Mouse (Mus musculus): ENCODE measurements around the gene Hist1h3b. TPM values are rescaled to one million over a fixed set of nuclear protein-coding genes. Genes with fewer than 3 reads are reported as not detected.

Gene Hist1h3b
- polyA plus RNA-seq, 1 experiment = not detected

DNA sequence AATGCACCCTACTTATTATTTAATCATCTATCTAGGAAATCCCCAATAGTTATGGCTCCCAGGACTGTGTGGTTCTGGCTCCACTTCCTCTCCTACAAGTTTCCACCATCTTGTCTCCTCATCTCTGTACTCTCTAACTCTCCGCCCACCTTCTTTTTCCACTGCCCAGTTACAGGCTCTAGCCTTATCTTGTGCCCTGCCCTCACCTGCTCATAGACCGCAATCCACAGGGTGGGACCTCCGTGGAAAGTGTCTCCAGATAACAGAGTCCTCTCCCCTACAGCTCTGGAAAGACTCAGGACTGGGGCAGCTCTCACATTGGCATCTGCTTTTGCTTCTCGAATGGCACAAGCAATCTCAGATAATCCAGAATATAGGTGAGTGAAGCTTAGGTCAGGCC, 27.0 kb downstream of the Hist1h3b start:
- TF ChIP-seq CTCF (IDR thresholded peaks at IDR 0.05; ENCODE audit: insufficient read depth, low read depth, low read length) (no peak), POLR2A (IDR thresholded peaks at IDR 0.05; ENCODE audit: insufficient read depth, low read depth, low read length) (no peak)
- no peaks in the 10 kb centered on the region for H3K4me1 ChIP-seq (ENCODE audit: control insufficient read depth, insufficient read depth, low read length)
- no peak overlapping the region for H3K27ac ChIP-seq (ENCODE audit: insufficient read depth, low read depth, low read length)
- H3K4me3 ChIP-seq (ENCODE audit: insufficient read depth, low read depth, low read length) = no peak overlapping the region
- WGBS = 92% methylated on average over 4 of the region's 4 CpGs

DNA sequence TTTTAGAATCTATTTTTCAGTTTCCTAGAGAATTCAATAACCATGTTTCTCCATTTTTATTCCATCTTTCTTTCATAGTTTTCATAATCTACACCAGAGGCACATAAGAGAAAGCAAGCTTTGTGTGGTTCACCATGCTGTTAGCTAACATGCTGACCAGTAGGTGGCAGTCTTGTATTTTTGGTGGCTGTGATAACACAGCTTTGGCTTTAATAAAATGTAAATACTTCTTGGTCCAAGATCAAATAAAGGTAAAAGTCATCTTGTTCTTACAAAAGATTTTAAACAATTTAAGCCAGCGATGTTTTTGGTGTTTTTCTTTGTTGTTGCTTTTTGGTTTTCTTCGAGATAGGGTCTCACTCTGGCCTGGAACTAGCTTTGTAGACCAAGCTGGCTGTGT, 40.5 kb downstream of the Hist1h3b start:
- no peak overlapping the region for H3K4me3 ChIP-seq (ENCODE audit: insufficient read depth, low read depth, low read length)

GRCm38 (mm10) chr13:23799405-23799804, 47.3 kb downstream of the Hist1h3b start:
- H3K27ac ChIP-seq (ENCODE audit: insufficient read depth, low read depth, low read length) = no peak overlapping the region
- H3K4me3 ChIP-seq (ENCODE audit: insufficient read depth, low read depth, low read length) = no peak overlapping the region
- no peaks in the 10 kb centered on the region for H3K4me1 ChIP-seq (ENCODE audit: control insufficient read depth, insufficient read depth, low read length)
- 88% methylated on average over 5 of the region's 5 CpGs for WGBS
- TF ChIP-seq CTCF (IDR thresholded peaks at IDR 0.05; ENCODE audit: insufficient read depth, low read depth, low read length) (no peak), POLR2A (IDR thresholded peaks at IDR 0.05; ENCODE audit: insufficient read depth, low read depth, low read length) (no peak)

More for the DNA sequence above, 40.5 kb downstream of the Hist1h3b start:
- H3K4me1 ChIP-seq (ENCODE audit: control insufficient read depth, insufficient read depth, low read length) = no peaks in the 10 kb centered on the region
- 38% methylated on average over 2 of the region's 2 CpGs for WGBS
- TF ChIP-seq POLR2A (IDR thresholded peaks at IDR 0.05; ENCODE audit: insufficient read depth, low read depth, low read length) (no peak), CTCF (IDR thresholded peaks at IDR 0.05; ENCODE audit: insufficient read depth, low read depth, low read length) (no peak)
- H3K27ac ChIP-seq (ENCODE audit: insufficient read depth, low read depth, low read length) = no peak overlapping the region

Other genes starting within 250 kb of the Hist1h3b start
- gene Hist1h4h, start 221.2 kb upstream of the Hist1h3b start, polyA plus RNA-seq (2012; ENCODE audit: insufficient read depth, insufficient read length, low replicate concordance, missing spikeins) = not detected in 2 replicates
- not detected in 2 replicates for gene Hist1h2af, start 218.4 kb upstream of the Hist1h3b start, polyA plus RNA-seq (2012; ENCODE audit: insufficient read depth, insufficient read length, low replicate concordance, missing spikeins)
- not detected in 2 replicates for gene Hist1h3g, start 216.8 kb upstream of the Hist1h3b start, polyA plus RNA-seq (2012; ENCODE audit: insufficient read depth, insufficient read length, low replicate concordance, missing spikeins)
- not detected in 2 replicates for gene Hist1h2bh, start 208.9 kb upstream of the Hist1h3b start, polyA plus RNA-seq (2012; ENCODE audit: insufficient read depth, insufficient read length, low replicate concordance, missing spikeins)
- not detected in 2 replicates for gene Hist1h3f, start 208.2 kb upstream of the Hist1h3b start, polyA plus RNA-seq (2012; ENCODE audit: insufficient read depth, insufficient read length, low replicate concordance, missing spikeins)
- not detected in 2 replicates for gene Hist1h4f, start 200.6 kb upstream of the Hist1h3b start, polyA plus RNA-seq (2012; ENCODE audit: insufficient read depth, insufficient read length, low replicate concordance, missing spikeins)
- not detected in 2 replicates for gene Hist1h1d, start 199.0 kb upstream of the Hist1h3b start, polyA plus RNA-seq (2012; ENCODE audit: insufficient read depth, insufficient read length, low replicate concordance, missing spikeins)
- not detected in 2 replicates for gene Hist1h3e, start 189.9 kb upstream of the Hist1h3b start, polyA plus RNA-seq (2012; ENCODE audit: insufficient read depth, insufficient read length, low replicate concordance, missing spikeins)
- not detected in 2 replicates for gene Hist1h2ae, start 181.0 kb upstream of the Hist1h3b start, polyA plus RNA-seq (2012; ENCODE audit: insufficient read depth, insufficient read length, low replicate concordance, missing spikeins)
- not detected in 2 replicates for gene Hist1h2bg, start 180.9 kb upstream of the Hist1h3b start, polyA plus RNA-seq (2012; ENCODE audit: insufficient read depth, insufficient read length, low replicate concordance, missing spikeins)
- gene Hist1h2bf, start 178.1 kb upstream of the Hist1h3b start, polyA plus RNA-seq (2012; ENCODE audit: insufficient read depth, insufficient read length, low replicate concordance, missing spikeins) = not detected in 2 replicates
- gene Hist1h2ad, start 177.9 kb upstream of the Hist1h3b start, polyA plus RNA-seq (2012; ENCODE audit: insufficient read depth, insufficient read length, low replicate concordance, missing spikeins) = not detected in 2 replicates
- not detected in 2 replicates for gene Hist1h3d, start 176.5 kb upstream of the Hist1h3b start, polyA plus RNA-seq (2012; ENCODE audit: insufficient read depth, insufficient read length, low replicate concordance, missing spikeins)
- gene Hist1h4d, start 170.7 kb upstream of the Hist1h3b start, polyA plus RNA-seq (2012; ENCODE audit: insufficient read depth, insufficient read length, low replicate concordance, missing spikeins) = not detected in 2 replicates
- gene Hist1h2be, start 131.1 kb upstream of the Hist1h3b start, polyA plus RNA-seq (2012; ENCODE audit: insufficient read depth, insufficient read length, low replicate concordance, missing spikeins) = not detected in 2 replicates
- gene Hist1h1e, start 129.7 kb upstream of the Hist1h3b start, polyA plus RNA-seq (2012; ENCODE audit: insufficient read depth, insufficient read length, low replicate concordance, missing spikeins) = not detected in 2 replicates
- gene Hist1h2ac, start 68.3 kb upstream of the Hist1h3b start, polyA plus RNA-seq (2012; ENCODE audit: insufficient read depth, insufficient read length, low replicate concordance, missing spikeins) = not detected in 2 replicates
- not detected in 2 replicates for gene Hist1h2bc, start 68.1 kb upstream of the Hist1h3b start, polyA plus RNA-seq (2012; ENCODE audit: insufficient read depth, insufficient read length, low replicate concordance, missing spikeins)
- not detected in 2 replicates for gene Hist1h1t, start 56.5 kb upstream of the Hist1h3b start, polyA plus RNA-seq (2012; ENCODE audit: insufficient read depth, insufficient read length, low replicate concordance, missing spikeins)
- gene Hist1h4c, start 53.8 kb upstream of the Hist1h3b start, polyA plus RNA-seq (2012; ENCODE audit: insufficient read depth, insufficient read length, low replicate concordance, missing spikeins) = not detected in 2 replicates
- not detected in 2 replicates for gene Hfe, start 41.4 kb upstream of the Hist1h3b start, polyA plus RNA-seq (2012; ENCODE audit: insufficient read depth, insufficient read length, low replicate concordance, missing spikeins)
- not detected in 2 replicates for gene Hist1h1c, start 13.5 kb upstream of the Hist1h3b start, polyA plus RNA-seq (2012; ENCODE audit: insufficient read depth, insufficient read length, low replicate concordance, missing spikeins)
- not detected in 2 replicates for gene Hist1h3c, start 6.7 kb upstream of the Hist1h3b start, polyA plus RNA-seq (2012; ENCODE audit: insufficient read depth, insufficient read length, low replicate concordance, missing spikeins)
- not detected in 2 replicates for gene Hist1h2bb, start 5.5 kb upstream of the Hist1h3b start, polyA plus RNA-seq (2012; ENCODE audit: insufficient read depth, insufficient read length, low replicate concordance, missing spikeins)
- not detected in 2 replicates for gene Hist1h2ab, start 1.1 kb upstream of the Hist1h3b start, polyA plus RNA-seq (2012; ENCODE audit: insufficient read depth, insufficient read length, low replicate concordance, missing spikeins)
- not detected in 2 replicates for gene Hist1h4b, start 4.7 kb downstream of the Hist1h3b start, polyA plus RNA-seq (2012; ENCODE audit: insufficient read depth, insufficient read length, low replicate concordance, missing spikeins)
- gene Hist1h4a, start 9.0 kb downstream of the Hist1h3b start, polyA plus RNA-seq (2012; ENCODE audit: insufficient read depth, insufficient read length, low replicate concordance, missing spikeins) = not detected in 2 replicates
- not detected in 2 replicates for gene Hist1h3a, start 10.1 kb downstream of the Hist1h3b start, polyA plus RNA-seq (2012; ENCODE audit: insufficient read depth, insufficient read length, low replicate concordance, missing spikeins)
- gene Hist1h1a, start 11.4 kb downstream of the Hist1h3b start, polyA plus RNA-seq (2012; ENCODE audit: insufficient read depth, insufficient read length, low replicate concordance, missing spikeins) = not detected in 2 replicates
- not detected in 2 replicates for gene Trim38, start 17.6 kb downstream of the Hist1h3b start, polyA plus RNA-seq (2012; ENCODE audit: insufficient read depth, insufficient read length, low replicate concordance, missing spikeins)
- gene Slc17a2, start 54.7 kb downstream of the Hist1h3b start, polyA plus RNA-seq (2012; ENCODE audit: insufficient read depth, insufficient read length, low replicate concordance, missing spikeins) = not detected in 2 replicates
- not detected in 2 replicates for gene Slc17a3, start 87.2 kb downstream of the Hist1h3b start, polyA plus RNA-seq (2012; ENCODE audit: insufficient read depth, insufficient read length, low replicate concordance, missing spikeins)
- not detected in 2 replicates for gene Slc17a1, start 115.5 kb downstream of the Hist1h3b start, polyA plus RNA-seq (2012; ENCODE audit: insufficient read depth, insufficient read length, low replicate concordance, missing spikeins)
- not detected in 2 replicates for gene Slc17a4, start 162.7 kb downstream of the Hist1h3b start, polyA plus RNA-seq (2012; ENCODE audit: insufficient read depth, insufficient read length, low replicate concordance, missing spikeins)
- gene Hist1h2ba, start 181.9 kb downstream of the Hist1h3b start, polyA plus RNA-seq (2012; ENCODE audit: insufficient read depth, insufficient read length, low replicate concordance, missing spikeins) = not detected in 2 replicates
- not detected in 2 replicates for gene Hist1h2aa, start 182.2 kb downstream of the Hist1h3b start, polyA plus RNA-seq (2012; ENCODE audit: insufficient read depth, insufficient read length, low replicate concordance, missing spikeins)
- gene Scgn, start 238.9 kb downstream of the Hist1h3b start, polyA plus RNA-seq (2012; ENCODE audit: insufficient read depth, insufficient read length, low replicate concordance, missing spikeins) = not detected in 2 replicates